Mouse (Mus musculus) neural tube, embryonic 11.5 days (tissue): ENCODE measurements at regions not wholly inside any gene's neighbourhood (a gene's known extent, or its start where the extent isn't known, plus 50 kb on each side); places are given as distances from the start of the nearest gene placed in this dataset.

Source experiments
- ATAC-seq: fragments of 200-750 bp; cut with Nextera tagmentation; 2 replicates; pipeline ENCODE4 v1.8.0; 2017; ENCODE audit warnings: moderate number of reproducible peaks, mild to moderate bottlenecking, moderate TSS enrichment, moderate library complexity; ENCODE audit not compliant: insufficient read depth, low FRiP score, low TSS enrichment
- DNase-seq: peaks from one replicate; pipeline ENCODE4 v3.0.0-alpha.2; 2015; ENCODE audit warnings: low spot score
- H3K27ac ChIP-seq: fragments of 300-500 bp; sonication (generic); 2 replicates; pipeline ENCODE4 v1.5.1; 2014; ENCODE audit warnings: low read depth, mild to moderate bottlenecking, low read length
- H3K27me3 ChIP-seq: fragments of 300-500 bp; sonication (generic); 2 replicates; pipeline ENCODE4 v1.6.1; 2014; ENCODE audit warnings: mild to moderate bottlenecking, low read length, mixed read lengths; ENCODE audit not compliant: control insufficient read depth, insufficient read depth
- H3K36me3 ChIP-seq: fragments of 300-500 bp; sonication (generic); 2 replicates; pipeline ENCODE4 v1.6.1; 2014; ENCODE audit warnings: mild to moderate bottlenecking, low read length, moderate library complexity, mixed read lengths; ENCODE audit not compliant: control insufficient read depth, insufficient read depth
- H3K4me1 ChIP-seq: fragments of 300-500 bp; sonication (generic); 2 replicates; pipeline ENCODE4 v1.6.1; 2014; ENCODE audit warnings: low read length, mixed read lengths; ENCODE audit not compliant: control insufficient read depth, insufficient read depth
- H3K4me2 ChIP-seq: fragments of 300-500 bp; sonication (generic); 2 replicates; pipeline ENCODE4 v1.6.1; 2014; ENCODE audit warnings: low read depth, mild to moderate bottlenecking, moderate library complexity
- H3K4me3 ChIP-seq: fragments of 300-500 bp; sonication (generic); 2 replicates; pipeline ENCODE4 v1.5.1; 2014; ENCODE audit warnings: low read depth, low read length
- H3K9ac ChIP-seq: fragments of 300-500 bp; sonication (generic); 2 replicates; pipeline ENCODE4 v1.6.1; 2014; ENCODE audit warnings: mild to moderate bottlenecking, low read length
- H3K9me3 ChIP-seq: fragments of 300-500 bp; sonication (generic); 2 replicates; pipeline ENCODE4 v1.6.1; 2016; ENCODE audit warnings: low read length; ENCODE audit not compliant: control insufficient read depth
- WGBS: fragments of 180-500 bp; shearing (Covaris S2); extraction: QIAGEN DNeasy Blood & Tissue Kit; methylation state at CpG from one replicate; pipeline ENCODE4 v1.1.7; 2014; 5-methylcytosine and 5-hydroxymethylcytosine counted together

DNA sequence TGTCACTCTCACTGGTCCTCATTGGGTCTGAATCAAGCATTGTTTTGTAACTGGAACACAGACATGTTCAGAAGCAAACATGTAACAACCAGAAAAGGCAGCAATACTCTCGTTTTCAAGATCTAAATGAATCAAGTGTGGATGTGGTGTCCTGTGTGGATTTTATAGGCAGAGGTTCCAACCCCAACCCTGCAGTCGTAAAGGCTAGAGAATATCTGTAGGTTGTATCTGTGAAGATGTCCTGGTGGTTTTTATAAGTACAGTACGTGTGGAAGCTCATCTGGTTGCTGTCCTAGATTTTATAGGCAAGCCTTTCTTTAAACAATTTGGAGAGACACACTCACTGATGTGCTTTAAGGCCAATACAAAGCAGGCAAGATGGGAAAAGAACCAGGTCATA lies 518.8 kb upstream of the Atp11b start:
- H3K27ac ChIP-seq: no peak overlapping the region
- DNase-seq (no peak), ATAC-seq (no peak)
- H3K36me3 ChIP-seq: no peaks in the 10 kb centered on the region
- no peak overlapping the region for H3K9ac ChIP-seq
- no peaks in the 10 kb centered on the region for H3K27me3 ChIP-seq
- H3K4me1 ChIP-seq: 0 out of 2 replicates have a peak, but pooled peaks cover 8% of the 10 kb centered on the region
- 81% methylated on average over 3 of the region's 3 CpGs for WGBS
- H3K9me3 ChIP-seq: no peaks in the 10 kb centered on the region
- no peak overlapping the region for H3K4me3 ChIP-seq
- no peak overlapping the region for H3K4me2 ChIP-seq

DNA sequence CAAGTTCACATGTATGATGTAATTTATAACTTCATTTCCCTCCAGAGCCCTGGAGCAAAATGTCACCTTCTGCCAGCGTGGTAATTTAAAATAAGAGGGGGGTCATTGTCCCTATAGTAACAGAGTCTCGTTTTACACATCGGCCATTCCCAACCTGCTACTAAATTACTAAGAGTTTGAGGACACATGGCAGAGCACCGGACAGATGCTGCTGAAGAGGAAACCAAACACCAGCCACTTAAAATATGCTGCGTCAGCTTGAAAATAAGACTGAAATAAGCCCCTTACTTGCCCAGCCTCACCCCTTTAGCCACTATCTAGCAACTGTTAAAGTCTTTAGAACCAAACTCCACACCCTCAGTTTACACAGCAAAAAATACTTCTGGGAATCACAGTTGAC lies 518.1 kb upstream of the Atp11b start:
- ATAC-seq (no peak), DNase-seq (no peak)
- Histone ChIP-seq H3K9ac (no peak overlapping the region), H3K27me3 (no peaks in the 10 kb centered on the region), H3K4me2 (no peak overlapping the region), H3K9me3 (no peaks in the 10 kb centered on the region), H3K4me1 (0 out of 2 replicates have a peak, but pooled peaks cover 8% of the 10 kb centered on the region), H3K4me3 (no peak overlapping the region), H3K36me3 (no peaks in the 10 kb centered on the region), H3K27ac (no peak overlapping the region)
- WGBS: 23% methylated on average over 5 of the region's 5 CpGs

DNA sequence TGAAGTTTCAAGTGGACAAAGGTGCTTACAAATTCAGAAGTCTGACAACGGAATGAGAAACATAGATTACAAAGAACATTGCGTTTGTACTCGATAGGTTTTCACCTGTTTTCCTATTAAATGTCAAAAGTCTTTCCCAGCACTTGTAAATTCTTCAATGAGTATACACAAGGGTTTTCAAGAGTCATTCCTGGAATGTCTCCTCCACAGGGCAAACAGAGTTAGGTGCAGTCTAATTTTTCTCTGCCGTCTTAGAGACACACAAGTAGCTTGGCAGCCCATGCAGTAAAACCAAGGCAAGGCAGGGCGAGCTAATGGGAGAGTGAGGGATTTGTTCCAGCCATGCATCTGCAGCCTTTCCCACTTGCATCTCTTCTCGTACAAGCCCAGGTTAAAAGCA lies 516.6 kb upstream of the Atp11b start:
- Histone ChIP-seq H3K36me3 (no peaks in the 10 kb centered on the region), H3K4me1 (peaks cover 8% of the 10 kb centered on the region; the same call in 1 of the 2 replicates), H3K4me2 (no peak overlapping the region), H3K27me3 (no peaks in the 10 kb centered on the region), H3K9ac (no peak overlapping the region), H3K4me3 (no peak overlapping the region), H3K9me3 (no peaks in the 10 kb centered on the region), H3K27ac (no peak overlapping the region)
- no peak for DNase-seq
- ATAC-seq: no peak
- 86% methylated on average over 6 of the region's 6 CpGs for WGBS

DNA sequence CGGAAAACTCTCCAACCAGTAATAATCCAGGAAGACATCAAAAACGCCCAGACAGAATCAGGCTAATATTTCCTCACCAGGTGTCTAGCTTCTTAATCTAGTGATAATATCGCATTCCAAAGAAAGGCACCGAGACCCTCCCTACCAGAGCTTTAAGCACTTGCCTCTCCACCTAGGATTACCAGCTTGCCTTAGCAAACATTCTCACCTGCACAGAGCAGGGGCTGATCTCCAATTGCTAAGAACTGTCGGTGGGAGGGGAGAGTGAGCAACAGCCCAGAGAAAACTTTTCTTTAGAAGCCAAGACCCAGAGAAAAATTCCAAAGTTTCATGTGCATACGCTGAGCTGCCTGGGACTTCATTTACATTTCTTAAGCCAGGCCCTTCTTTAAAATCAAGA lies 511.6 kb upstream of the Atp11b start:
- H3K9ac ChIP-seq: no peak overlapping the region
- H3K4me2 ChIP-seq: no peak overlapping the region
- H3K27ac ChIP-seq: no peak overlapping the region
- no peak for DNase-seq
- H3K4me1 ChIP-seq: peaks cover 15% of the 10 kb centered on the region
- 49% methylated on average over 6 of the region's 6 CpGs for WGBS
- H3K27me3 ChIP-seq: no peaks in the 10 kb centered on the region
- H3K4me3 ChIP-seq: no peak overlapping the region
- no peaks in the 10 kb centered on the region for H3K9me3 ChIP-seq
- no peaks in the 10 kb centered on the region for H3K36me3 ChIP-seq
- ATAC-seq: no peak

DNA sequence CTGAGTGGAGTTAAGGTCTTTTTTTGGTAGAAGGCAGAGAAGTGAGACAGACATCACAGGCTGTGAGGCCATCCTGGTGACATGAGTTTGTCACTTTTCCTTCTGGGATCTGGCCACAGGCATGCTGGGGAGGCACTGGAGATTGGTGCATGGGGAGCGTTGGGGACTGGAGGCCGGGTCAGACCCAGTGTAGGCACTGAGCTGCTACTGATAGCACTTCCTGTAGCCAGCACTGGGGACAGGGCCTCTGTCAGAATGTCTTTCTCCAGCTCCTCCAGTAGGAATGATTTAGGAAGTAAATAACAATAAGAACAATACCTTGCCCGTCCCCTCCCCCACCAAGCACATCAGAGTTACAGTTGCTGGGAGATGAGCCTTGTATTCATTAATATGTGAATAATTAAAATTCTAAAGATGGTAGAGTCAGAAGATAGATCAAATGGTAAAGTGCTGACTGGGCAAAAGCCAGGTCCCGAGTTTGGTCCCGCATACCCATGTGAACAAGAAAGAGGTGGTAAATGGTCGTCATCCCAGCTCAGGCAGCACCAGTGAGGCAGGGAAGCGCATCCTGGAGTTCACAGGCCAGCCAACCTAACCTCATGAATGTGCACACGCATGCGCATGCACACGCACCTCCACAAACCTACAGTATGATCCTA lies 510.9 kb upstream of the Atp11b start:
- DNase-seq (no peak), ATAC-seq (0 out of 2 replicates have a peak, but pooled peaks have one; percentile 37)
- Histone ChIP-seq H3K27me3 (no peaks in the 10 kb centered on the region), H3K4me3 (no peak overlapping the region), H3K4me2 (no peak overlapping the region), H3K4me1 (peaks cover 15% of the 10 kb centered on the region), H3K9ac (no peak overlapping the region), H3K9me3 (no peaks in the 10 kb centered on the region), H3K27ac (no peak overlapping the region), H3K36me3 (no peaks in the 10 kb centered on the region)
- 57% methylated on average over 10 of the region's 10 CpGs for WGBS

DNA sequence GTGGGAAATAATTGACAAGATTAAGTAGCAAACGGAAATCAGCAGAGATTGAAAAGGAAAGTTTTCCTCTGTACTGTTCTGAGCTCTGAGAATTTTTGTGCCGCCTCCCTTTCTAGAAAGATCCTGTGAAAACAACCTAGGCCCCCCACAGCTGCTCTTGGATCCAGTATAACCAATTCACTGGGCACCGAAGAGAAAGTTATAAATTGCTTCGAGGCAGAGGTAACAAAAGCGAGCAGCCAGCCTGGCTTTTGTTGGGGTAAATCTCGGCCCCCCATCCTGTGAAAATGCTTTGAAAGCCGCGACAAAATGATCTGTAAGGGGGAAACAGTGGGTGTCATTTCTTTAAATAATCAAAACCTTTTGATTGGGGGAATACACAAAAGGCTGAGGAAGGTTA lies 508.9 kb upstream of the Atp11b start:
- Histone ChIP-seq H3K4me1 (peaks cover 15% of the 10 kb centered on the region), H3K27ac (no peak overlapping the region), H3K27me3 (no peaks in the 10 kb centered on the region), H3K36me3 (no peaks in the 10 kb centered on the region), H3K9ac (no peak overlapping the region), H3K9me3 (no peaks in the 10 kb centered on the region), H3K4me3 (no peak overlapping the region), H3K4me2 (no peak overlapping the region)
- WGBS: 6% methylated on average over 8 of the region's 8 CpGs
- no peak for ATAC-seq
- DNase-seq: peak; percentile 47

DNA sequence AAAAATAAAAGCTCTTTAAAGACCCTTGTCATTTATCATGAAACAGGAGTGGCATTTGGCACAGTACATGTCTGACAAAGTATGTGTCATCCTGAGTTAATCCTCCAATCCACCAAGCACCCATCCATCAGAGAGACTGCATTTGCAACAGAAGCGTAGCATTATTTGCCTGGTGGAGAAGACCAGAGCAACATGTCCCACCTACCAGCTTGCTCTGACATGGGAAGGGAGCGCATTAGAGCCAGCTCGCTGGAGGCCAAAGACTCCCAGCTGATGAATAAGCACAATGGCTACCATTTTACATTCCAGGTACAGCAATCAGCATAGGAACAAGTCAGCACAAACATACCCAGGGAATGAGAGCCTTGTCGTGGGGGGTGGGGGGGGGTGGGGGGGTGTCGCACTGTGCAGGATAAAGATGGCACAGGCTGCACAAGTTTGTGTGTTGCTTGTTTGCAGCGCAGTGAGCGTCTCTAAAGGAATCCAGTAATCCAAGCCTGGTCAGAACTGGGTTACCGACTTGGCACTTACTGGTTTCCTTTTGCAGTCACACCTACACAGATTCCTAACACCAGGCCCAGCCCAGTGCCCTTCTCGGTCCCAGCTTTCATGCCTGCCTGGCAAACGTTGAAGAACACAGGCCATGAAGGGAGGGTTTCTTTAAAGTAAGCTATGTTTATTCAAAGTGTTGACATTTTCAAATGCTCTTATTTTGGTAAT lies 507.8 kb upstream of the Atp11b start:
- H3K36me3 ChIP-seq: no peaks in the 10 kb centered on the region
- no peaks in the 10 kb centered on the region for H3K9me3 ChIP-seq
- H3K27ac ChIP-seq: no peak overlapping the region
- H3K4me1 ChIP-seq: peaks cover 15% of the 10 kb centered on the region
- no peaks in the 10 kb centered on the region for H3K27me3 ChIP-seq
- no peak overlapping the region for H3K9ac ChIP-seq
- DNase-seq: no peak
- no peak overlapping the region for H3K4me3 ChIP-seq
- WGBS: 59% methylated on average over 10 of the region's 10 CpGs
- 0 out of 2 replicates have a peak, but pooled peaks have one; percentile 22 for ATAC-seq
- H3K4me2 ChIP-seq: no peak overlapping the region

DNA sequence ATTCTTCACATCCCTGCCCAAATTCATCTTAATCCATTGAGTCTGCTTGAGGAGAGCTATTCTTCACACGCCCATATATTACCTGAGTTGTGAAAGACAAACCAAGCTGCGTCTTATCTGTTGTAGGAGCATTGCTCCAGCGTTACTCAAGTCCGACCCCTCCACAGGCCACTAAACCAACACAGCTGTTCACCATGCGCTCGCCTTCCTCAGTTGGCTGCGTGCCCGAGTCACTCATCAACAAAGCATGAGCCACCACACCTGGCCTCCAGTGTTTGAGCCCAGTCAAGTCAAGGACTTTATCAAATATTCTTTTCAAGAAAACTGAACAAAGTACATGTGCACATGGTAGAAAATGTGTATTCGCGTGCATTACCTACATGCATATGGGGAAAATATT lies 504.7 kb upstream of the Atp11b start:
- ATAC-seq: no peak

More for the DNA sequence above, 504.7 kb upstream of the Atp11b start:
- WGBS: 62% methylated on average over 10 of the region's 10 CpGs
- Histone ChIP-seq H3K4me2 (no peak overlapping the region), H3K4me3 (no peak overlapping the region), H3K9ac (no peak overlapping the region), H3K27me3 (no peaks in the 10 kb centered on the region), H3K27ac (no peak overlapping the region), H3K9me3 (no peaks in the 10 kb centered on the region), H3K4me1 (peaks cover 4% of the 10 kb centered on the region; the same call in 1 of the 2 replicates), H3K36me3 (no peaks in the 10 kb centered on the region)
- DNase-seq: peak; percentile 33
